Mouse (Mus musculus) cerebellum, adult 8-10 months (tissue): ENCODE data around the gene Bach2.

Source experiments
- DNase-seq: peaks from one replicate; pipeline ENCODE4 v3.0.0; 2022

Bach2 gene

DNA sequence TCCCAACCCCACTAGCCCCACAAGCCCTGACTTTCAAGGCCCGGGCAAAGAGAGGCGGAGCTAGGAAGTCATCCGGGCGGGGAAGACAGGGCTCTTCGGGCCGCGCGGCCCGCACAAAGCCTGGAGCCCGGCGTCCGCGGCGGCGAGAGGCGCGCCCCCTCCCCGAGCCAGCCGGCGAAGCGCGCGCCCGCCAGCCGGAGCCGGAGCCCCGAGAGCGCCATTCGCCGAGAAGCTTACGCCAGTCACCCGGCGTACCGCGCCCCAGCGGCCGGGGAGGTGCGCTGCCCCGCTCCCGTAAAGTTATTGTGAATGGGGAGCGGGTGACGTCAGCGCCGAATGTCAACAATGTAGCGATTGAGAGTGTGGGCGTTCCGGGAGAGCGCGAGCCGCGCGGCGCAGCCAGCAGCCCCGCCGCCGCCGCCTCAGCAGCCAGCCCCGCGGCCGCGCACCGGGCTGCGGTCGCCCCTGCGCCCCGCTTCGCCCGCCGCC is at the start of gene Bach2:
Gene Bach2, plus strand, starts transcription at position 439 of the 489 bp plus-strand sequence.
- peak; percentile 89 for DNase-seq

DNA sequence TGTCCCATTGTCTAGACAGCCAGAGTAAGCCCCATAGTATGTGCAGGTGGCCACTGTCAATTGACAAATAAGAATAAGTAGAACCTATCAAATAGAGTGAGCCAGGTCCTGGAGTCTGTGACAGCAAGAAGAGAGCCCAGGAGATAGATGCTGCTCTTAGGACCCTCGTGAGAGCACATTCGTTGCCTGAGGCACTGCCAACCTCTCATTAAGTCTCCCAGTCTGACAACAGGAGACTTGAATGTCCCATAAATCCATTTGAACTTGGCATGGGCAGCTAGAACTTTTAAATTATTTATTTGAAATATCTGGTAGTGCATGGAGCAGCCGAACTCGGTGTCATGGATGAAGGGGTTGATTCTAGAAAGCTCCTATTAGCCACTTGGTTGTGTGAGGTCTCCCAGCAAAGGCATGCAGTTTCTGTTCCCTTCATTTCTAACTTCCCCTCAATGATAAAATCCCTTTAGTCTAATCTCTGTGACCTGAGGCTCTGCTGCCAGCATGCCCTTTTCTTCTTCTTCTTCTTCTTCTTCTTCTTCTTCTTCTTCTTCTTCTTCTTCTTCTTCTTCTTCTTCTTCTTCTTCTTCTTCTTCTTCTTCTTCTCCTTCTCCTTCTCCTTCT is 49.1 kb upstream of the Bach2 start:
- no peak for DNase-seq

DNA sequence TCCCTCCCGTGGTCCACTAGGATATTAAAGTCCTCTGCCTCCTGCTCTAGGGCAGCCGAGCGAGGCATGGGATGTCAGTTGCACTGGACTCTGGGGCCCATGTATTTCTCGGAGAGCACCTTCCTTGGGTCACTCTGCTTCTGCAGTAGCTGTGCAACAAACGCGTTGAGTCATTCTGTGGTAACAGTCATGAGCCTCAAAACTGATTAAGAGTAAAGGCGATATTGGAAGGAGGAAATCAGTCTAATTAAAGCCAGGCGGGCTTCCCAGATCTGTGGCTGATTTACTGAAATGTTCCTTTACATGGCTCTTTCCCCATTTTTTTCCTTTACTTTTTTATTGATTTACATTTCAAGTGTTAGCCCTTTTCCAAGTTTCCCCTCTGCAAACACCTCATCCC is 48.1 kb upstream of the Bach2 start:
- no peak for DNase-seq

DNA sequence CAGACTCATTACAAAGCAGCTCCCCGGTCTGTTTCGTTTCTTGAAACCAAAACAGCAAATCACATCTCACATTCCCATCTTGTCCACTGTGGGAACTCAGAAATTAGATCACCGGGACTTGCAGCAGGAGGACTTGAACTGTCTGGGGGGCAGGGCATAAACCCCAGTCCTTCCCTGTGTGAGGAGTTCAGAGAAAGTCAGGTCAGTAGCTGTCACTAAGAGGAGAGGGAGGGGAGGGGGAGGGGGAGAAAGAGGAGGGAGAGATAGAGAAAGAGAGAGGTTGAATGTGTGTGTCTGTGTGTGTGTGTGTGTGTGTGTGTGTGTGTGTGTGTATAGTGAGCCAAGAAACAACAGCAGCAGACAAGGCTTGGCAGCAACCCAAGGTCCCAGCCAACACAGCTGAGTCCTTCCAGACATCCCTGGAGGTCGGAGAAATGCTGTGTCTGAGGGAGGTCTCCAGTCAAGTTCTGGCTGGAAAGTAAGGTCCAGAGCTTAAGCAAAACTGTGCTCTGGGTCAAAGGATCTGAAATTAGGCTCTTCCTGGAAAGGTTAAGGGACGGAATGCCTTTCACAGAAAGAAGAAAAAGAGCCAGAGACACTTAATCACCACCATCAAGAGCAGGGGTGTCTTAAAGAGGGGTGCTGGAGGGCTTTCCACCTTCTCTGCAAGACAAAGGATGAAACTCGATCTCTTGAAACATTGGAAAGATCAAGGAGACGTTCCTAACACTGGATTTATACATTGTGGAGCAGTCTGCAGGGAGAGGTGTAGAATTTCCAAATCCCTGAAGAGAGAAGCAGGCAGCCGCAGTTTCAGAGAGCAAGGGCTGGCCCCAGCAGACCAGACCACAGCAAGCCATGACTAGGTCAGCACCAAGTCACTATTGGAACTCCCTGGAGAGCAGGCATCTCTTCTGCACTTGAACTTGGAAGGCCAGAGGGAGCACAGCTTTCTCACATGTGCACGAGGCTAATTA is 42.4 kb upstream of the Bach2 start:
- DNase-seq = no peak

DNA sequence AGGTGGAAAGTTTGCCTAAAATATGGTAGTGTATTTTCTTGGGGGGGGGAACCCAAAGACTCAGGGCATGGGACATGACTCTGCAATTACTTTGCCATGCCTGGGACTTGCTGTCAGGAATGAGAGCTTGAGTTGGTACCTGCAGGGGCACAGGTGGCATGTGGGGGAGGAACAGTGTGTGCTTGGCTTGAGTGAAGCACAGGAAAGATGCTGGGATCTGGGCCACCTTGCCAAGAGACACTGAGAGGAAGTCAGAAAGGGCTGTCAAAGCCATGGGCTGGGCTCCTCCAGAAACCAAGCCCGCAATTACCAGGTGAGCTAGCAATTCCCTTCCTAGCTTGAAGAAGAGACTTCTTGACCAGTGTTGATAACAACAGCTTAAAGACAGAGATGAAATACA is 40.6 kb upstream of the Bach2 start:
- peak; percentile 56 for DNase-seq

DNA sequence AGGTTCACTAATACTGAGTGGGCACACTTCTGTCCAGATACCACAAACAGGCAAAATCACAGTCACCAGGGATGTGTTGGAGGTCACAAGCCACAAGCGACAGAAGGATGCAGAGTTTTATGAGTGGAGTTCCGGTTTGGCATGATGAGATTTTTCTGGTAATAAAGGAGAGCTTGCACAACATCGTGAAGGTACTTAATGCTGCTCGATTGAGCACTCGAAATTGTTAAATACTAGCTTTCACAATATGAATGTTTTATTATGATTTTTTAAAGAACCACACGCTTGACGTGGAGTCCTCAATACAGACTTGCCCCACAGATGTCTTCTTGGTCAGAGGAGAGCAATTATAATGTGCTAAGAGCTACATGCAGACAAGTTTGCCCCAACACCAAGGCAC is 40.0 kb upstream of the Bach2 start:
- DNase-seq = no peak

DNA sequence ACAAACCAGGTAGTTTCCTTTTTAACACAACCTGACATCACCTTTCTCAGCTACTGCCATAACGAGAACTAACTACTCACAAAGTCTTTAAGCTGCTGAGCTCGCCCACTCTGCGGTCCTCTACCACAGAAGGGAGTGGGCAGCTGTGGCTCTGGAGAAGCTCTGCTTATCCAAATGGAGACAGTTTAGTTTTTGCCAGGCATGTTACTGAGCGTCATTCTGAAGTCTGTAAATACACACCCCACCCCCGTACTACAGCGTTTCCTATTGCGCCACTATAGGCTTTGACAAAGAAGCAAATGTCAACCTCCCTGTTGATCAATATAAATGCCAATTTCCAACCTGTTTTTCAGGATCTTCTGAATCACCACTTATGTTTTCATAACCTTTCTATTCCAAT is 39.4 kb upstream of the Bach2 start:
- no peak for DNase-seq

DNA sequence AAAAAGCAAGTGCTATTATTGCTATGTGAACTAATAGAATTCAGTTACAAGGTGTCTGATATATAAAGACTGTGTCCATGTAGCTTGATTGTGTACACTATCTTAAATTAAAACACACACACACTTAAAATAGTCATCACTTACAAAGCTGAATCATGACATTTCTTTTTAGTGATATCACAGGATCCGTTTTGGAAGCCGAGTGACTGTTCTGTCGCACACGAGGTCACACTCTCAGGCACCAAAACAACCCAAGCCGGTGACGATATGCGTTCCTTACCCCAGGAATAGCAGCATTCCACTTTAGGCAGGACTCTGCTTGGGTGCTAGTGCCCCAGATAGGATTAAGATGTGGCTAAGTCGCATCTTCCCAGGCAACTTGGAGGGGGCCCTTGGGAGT is 37.5 kb upstream of the Bach2 start:
- DNase-seq = no peak

DNA sequence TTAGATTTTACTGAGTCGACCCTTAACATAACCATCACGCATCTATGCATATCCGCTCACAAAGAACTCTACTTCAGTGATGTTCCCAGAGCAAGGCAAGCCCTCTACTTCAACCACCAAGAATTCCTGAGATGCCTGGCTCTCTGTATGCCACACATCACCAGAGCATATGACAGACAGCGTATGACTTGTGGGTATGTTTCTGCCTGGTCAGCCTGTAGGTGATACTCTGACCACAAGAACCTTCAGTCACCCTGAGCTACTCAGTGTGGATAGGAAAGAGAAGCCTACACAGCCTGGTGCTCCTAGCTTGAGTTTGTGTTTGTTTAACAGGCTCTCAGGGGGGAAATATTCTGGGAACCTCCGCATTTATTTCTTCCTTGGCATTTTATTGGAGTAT is 36.2 kb upstream of the Bach2 start:
- DNase-seq = no peak

DNA sequence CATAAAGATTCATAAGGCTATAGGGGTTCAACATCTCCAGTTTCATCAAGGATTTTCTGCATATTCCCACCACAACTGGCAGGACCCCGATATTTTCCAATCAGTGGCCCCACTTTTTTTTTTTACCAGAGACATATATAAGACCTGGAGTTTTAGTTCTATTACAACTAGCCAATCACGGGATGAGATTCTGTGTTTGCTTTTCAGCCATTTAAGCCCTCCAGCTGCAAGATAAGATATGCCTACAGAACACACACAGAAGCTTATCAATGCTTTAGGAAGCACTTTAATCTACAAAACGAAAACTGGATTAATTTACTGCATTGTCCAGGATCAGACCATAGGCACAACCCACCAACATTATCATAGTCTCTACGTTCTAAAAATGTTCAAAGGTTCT is 33.8 kb upstream of the Bach2 start:
- no peak for DNase-seq

DNA sequence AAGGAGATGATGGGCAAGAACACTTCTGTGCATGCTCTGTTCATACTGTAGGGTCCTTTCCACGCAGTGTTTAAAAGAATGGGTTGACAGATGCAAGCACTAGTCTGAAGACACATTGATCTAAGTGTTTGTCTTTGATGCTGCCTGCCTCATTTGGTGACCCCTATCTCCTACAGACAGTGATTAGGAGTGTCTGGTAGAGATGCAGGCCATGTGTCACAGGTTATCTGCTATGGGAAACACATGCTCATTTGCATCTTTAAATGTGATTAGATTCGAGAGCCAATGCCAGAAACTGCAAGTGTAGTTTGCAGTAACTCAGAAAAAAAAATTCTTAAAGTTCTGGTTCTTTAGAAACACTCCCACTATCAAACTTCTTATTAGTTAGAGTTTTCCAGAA is 32.8 kb upstream of the Bach2 start:
- DNase-seq = no peak

DNA sequence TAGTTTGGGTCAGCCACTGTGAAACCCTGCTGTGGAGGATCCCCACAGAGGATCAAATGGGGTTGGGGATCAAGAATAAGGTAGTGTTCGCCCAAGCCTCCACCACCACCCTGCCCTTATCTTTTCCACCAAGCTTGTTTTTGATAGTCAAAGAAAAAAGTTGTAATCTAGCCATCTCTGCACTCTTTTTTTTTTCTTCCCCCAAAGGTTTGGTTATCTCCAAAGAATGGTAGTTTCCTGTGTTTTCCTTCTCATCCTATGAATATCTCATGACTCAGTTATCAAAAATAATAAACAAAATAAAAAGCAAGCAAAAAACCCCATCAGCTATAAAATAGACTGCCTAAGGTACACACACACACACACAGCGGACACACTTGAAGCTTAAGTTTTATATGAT is 28.6 kb upstream of the Bach2 start:
- no peak for DNase-seq

DNA sequence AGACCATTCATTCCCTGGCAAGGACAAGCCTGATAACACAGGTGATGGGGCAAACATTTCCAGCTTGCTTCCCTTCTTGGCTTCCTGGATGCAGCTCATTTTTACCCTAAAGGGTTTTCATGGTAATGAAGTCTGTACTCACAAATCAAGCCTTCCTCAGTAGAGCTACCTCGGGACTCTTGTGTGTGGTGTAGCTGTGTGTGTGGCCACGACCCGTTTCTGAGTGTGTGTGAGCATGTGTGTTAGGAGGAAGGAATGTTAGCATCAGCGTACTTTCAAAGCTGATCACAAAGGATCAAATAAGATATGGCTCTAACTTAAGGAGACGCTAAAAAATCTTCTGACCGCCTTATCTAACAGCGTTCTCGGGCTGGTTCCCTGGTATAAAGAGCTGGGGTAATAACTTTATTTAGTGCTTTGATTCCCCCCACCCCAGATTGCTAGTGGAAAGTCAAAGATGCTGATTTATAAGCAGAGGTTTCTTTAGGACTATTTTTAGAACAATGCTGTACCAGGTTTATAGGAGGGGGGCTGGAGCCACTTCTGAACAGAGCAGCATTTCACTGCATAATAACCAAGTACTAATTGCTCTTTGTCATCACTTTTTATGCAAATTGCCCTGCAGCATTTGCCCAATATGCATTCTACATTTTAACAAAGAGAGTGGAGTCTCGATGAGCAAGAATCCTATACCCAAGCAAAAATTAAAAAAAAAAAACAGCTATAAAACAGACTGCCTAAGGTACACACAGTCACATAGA is 28.0 kb upstream of the Bach2 start:
- no peak for DNase-seq

DNA sequence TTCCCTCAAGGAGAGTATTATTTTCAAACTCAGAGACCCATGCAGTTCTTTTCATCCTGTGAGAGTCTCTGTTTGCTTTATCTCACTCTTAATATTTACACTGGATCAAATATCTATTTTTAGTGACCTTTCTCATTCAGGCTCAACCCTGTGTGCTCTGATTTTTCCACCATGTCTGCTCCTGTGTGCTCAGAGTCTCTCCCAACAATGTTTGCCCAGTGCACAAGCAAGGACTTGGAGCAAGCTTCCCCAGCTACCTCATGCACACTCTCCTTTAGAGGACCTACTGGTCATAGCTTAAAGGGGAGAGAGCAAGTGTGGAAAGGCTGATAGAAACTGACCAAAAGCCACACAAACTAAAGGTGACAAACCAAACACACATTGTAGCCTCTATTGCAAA is 26.0 kb upstream of the Bach2 start:
- no peak for DNase-seq

DNA sequence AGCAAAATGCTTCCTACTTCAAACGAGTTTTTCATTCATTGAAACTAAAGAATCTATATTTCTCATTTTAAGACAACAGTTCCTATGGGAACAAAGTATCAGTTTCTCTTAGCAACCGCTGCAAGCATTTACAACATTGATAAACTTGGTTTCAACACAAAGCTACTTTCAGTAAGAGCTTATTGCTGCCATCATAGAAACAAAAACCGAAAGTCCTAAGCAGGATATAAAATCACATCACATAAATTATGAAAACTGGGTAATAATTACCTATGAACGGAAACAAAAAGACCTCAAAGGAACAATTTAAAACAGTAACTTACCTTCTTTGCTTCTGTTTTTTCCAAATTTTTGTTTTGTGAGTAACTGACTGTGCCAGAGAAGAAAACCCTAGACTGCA is 22.1 kb upstream of the Bach2 start:
- DNase-seq = no peak

DNA sequence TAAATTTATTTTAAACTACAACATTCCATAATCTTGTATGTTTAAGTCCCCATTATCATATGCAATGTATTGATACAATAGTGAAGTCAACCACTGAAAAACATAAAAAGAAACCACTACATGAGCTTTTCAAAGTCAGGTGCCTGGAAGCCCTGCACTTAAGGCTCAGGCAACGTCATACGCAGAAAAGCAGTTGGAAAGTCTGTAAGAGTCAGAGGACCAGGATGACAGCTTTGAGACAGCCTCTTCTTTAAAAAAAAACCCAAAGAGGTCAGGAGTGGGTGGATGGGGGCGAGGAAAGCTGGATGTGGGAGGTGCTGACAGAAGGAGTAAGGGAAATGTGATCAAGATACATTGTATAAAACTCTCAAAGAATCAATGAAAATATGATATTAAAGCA is 21.6 kb upstream of the Bach2 start:
- no peak for DNase-seq

DNA sequence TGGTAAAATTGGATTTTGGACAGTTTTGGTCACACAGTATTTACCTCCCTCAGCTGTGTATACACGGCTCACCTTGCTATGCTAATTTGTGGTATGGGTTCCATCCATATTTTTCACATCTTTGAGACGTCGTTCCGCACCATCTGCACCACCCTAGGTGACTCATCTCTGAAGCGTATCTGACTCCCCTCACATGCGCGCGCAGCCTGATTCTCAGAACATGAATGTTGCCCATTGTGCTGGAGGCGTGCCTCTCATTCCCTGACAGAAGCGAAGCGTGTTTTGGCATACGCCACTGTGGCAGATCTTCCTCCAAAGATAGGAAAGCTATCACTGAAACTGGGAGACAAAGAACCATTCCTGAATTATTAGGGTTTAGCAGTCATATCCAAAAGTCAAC is 21.0 kb upstream of the Bach2 start:
- no peak for DNase-seq

DNA sequence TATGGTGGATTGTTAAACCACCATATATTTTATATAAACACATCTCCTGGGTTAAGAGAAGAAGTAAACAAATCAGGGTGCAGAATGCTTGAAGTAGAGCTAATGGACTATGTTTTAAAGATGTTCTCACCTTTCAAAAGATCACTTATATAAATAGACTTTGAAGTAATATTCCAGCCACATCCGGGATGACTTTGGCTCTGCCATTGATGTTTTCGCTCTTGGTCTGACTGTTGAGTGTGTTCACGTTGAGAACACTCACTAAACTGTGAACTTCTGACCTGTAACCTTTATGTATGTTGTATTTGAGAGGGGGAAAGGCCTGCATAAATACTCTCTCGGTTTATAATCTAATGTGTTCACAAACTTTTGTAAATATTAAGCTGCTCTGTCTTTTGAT is 20.2 kb upstream of the Bach2 start:
- DNase-seq = no peak

DNA sequence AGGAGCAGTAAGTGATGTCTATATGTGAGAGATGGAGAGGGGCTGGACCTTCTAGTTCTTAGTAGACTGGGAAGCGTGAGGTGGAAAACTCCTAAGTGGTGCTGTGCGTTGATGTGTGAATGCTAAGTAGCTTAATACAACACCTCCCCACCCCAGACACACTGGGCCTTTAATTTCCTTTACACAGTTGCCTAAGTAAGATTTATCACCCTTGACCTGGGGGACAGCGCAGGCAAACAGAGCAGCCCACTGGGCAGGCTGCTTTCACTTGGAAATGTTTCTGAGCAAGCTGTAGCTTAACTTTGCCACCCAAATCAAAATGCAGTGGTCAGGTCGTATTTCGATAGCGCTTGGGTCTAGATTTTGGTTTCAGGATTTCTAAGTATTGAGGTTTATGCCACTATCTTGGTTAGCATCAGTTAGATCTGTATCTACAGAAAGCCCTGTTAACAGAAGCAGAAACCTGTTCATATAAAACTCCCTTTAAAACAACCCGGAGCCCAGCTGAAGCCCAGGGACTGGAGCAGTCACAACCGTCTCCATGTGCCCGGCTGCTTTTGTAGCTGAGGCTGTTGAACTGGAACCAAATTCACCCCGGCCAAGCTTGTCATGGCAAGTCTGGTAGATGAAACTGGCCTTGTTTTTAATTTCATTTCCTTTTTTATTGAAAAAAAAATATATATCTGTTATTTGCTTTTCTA is 19.0 kb upstream of the Bach2 start:
- DNase-seq = no peak

DNA sequence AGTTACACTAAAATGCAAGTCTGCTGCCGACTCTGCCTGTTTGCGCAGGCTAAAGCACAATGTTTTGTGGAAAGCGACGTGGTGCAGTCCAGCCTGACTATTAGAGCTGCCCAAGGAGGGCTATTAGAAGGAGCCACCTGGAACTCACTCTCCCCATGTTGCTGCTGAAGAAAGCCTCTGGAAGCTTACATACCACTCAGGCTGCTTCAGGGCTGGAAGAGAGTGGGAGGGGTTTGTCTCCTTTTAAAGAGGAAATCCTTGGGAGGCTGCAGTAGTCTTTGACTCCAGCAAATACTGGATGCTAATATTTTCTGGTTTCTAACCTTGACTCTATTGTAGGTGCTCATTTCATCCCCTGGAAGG is 18.5 kb upstream of the Bach2 start:
- DNase-seq = no peak

DNA sequence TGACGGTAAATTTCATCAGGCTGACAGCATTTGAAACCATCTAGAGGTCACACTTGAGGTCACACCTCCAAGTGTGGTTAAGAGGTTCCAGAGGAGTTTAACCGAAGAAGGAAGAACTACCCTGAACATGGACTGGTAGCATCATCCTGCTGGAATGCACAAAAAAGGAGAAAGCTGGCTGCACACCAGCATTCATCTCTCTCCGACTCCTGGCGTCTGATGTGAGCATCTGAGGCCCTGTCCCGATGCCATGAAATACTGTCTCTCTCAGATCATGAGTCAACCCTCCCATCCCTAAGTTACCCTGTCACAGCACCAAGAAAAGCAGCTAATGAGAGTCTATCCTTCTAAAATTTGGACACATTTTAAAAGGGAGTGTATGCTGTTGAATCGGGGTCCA is 17.6 kb upstream of the Bach2 start:
- DNase-seq = no peak

DNA sequence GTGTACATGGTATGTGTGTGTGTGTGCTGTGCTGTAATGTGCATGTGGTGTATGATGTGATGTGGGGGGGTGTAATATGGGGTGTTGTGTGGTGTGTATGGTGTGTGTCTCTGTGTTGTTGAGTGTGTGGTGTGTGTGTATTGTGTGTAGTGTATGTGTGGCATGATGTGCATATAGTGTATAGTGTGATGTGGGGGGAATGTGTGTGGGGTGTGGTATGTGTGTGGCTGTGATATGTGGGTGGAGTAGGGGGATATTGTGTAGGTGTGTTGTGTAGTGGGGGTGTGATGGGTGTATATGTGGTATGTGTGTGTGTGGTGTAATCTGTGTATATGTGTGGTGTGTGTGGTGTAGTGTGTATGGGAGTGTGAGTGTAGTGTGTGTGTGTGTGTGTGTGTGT is 15.0 kb upstream of the Bach2 start:
- DNase-seq = no peak

DNA sequence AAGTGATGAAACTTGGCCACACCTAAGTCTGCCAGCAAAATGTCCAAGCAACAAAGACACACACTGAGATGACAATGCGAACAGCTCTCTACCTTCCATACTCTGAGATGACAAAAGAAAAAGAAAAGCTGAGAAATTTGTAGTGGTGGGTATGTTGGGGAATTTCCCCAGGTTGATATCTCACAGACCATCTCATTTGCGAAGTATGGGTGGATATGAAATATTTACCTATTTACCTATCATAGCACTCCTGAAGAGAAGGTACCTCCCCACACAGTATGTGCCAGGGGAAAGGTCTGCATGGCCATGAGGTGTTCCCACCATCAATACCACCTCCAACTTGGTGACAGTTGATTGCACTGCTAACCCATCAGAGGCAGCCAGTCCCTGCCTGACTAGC is 13.4 kb upstream of the Bach2 start:
- DNase-seq = no peak
